ENCODE assay signal across 12 mouse cellular contexts in the genomic region with DNA sequence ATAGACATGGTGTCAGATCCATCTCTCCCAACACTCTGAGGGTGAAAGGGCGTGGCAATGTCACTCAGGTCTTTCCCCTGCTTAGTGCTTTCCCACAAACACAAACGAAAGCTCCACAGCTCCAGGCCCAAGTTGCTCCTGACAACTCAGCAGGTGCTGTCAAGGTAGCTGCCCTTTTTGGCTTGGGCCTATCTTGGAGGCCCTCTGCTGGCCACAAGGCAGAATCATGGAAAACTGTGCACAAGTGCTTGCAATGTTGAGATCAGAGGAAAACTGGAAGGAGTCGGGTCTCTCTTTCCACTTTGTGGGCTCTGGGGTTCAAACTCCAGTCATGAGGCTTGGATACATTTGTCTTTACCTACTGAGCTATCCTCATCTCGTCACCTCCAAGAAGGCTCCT. TPM values are rescaled to one million over a fixed set of nuclear protein-coding genes. Genes with fewer than 3 reads are reported as not detected.
DNase-seq lines count a peak whose midpoint lies in the region; ATAC-seq and TF ChIP-seq lines count a peak whose summit lies in the region.
"Had no signal": no experiment of that assay in that cellular context is flagged by ENCODE, and none has a peak within 500 bp of the region (broad histone marks: within the 10 kb centered on the region; RNA-seq: fewer than 3 reads in every experiment).

No protein-coding gene starts in this region.

- DNase-seq in heart, adult 11 months = peak; percentile 50
- no peak for DNase-seq in lung, postnatal 0 days (ENCODE audit: low spot score)
- DNase-seq in lung, postnatal 14 days = no peak
- no peak for DNase-seq in MEL (ENCODE audit: low read depth, low spot score)
- no peak for DNase-seq in adrenal gland, postnatal 14 days
- no peak for DNase-seq in T-cell, adult 2 months (ENCODE audit: low spot score)
- DNase-seq: cerebellum, adult 11-12 months had no signal

- TF ChIP-seq EP300 in lung, postnatal 0 days (IDR thresholded peaks at IDR 0.05) = no peak
- TF ChIP-seq EP300 in MEL (IDR thresholded peaks at IDR 0.05; ENCODE audit: low read depth in 1 of 2, low read length in 2 of 2) = no peak

- 70% methylated on average over 4 of the region's 4 CpGs for WGBS in heart, embryonic 11.5 days (ENCODE audit: insufficient replicate concordance)
- 64% methylated on average over 4 of the region's 4 CpGs for WGBS in lung, postnatal 0 days

- TF ChIP-seq POLR2A in MEL (IDR thresholded peaks at IDR 0.05; ENCODE audit: control insufficient read depth in 1 of 2, insufficient read depth in 1 of 2, low read depth in 1 of 2, low read length in 2 of 2, poor library complexity in 1 of 2) = no peak

- no peaks in the 10 kb centered on the region for H3K79me2 ChIP-seq in MEL (ENCODE audit: control insufficient read depth, insufficient read depth, low read length, poor library complexity)

- H3K27ac ChIP-seq in heart, embryonic 11.5 days (ENCODE audit: low read depth, low read length) = no peak overlapping the region
- H3K27ac ChIP-seq in lung, postnatal 0 days (ENCODE audit: low read length) = no peak overlapping the region
- no peak overlapping the region for H3K27ac ChIP-seq in MEL (ENCODE audit: control insufficient read depth, low read depth, low read length)
- H3K27ac ChIP-seq: heart, embryonic 13.5 days; lung, embryonic 15.5 days had no signal

- H3K36me3 ChIP-seq in heart, embryonic 11.5 days (ENCODE audit: control insufficient read depth, insufficient read depth, low read length) = peaks cover 16% of the 10 kb centered on the region
- peaks cover 4% of the 10 kb centered on the region for H3K36me3 ChIP-seq in lung, postnatal 0 days (ENCODE audit: insufficient read depth, low read length)
- H3K36me3 ChIP-seq in MEL (ENCODE audit: control insufficient read depth in 1 of 2, insufficient read depth in 2 of 2, low read length in 2 of 2) = peaks cover 0 to under 1% of the 10 kb centered on the region in 2 experiments; a peak in 1 of 4 replicates

- H3K9me3 ChIP-seq in heart, embryonic 11.5 days (replicated peaks; ENCODE audit: control insufficient read depth, low read length) = no peaks in the 10 kb centered on the region
- no peaks in the 10 kb centered on the region for H3K9me3 ChIP-seq in lung, postnatal 0 days (ENCODE audit: low read length)
- no peaks in the 10 kb centered on the region for H3K9me3 ChIP-seq in MEL (replicated peaks; ENCODE audit: insufficient read depth, low read length)
- H3K9me3 ChIP-seq: heart, embryonic 13.5 days; lung, embryonic 15.5 days had no signal

- H3K4me2 ChIP-seq in heart, embryonic 11.5 days = no peak overlapping the region
- H3K4me2 ChIP-seq in lung, postnatal 0 days (replicated peaks; ENCODE audit: low read depth, low read length) = no peak overlapping the region
- H3K4me2 ChIP-seq: heart, embryonic 13.5 days; lung, embryonic 15.5 days had no signal

- no peaks in the 10 kb centered on the region for H3K4me1 ChIP-seq in heart, embryonic 11.5 days (ENCODE audit: control insufficient read depth, insufficient read depth, low read length)
- no peaks in the 10 kb centered on the region for H3K4me1 ChIP-seq in lung, postnatal 0 days (ENCODE audit: insufficient read depth, low read depth, low read length)
- H3K4me1 ChIP-seq in MEL (ENCODE audit: control insufficient read depth in 1 of 2, insufficient read depth in 2 of 2, low read length in 2 of 2) = no peaks in the 10 kb centered on the region
- H3K4me1 ChIP-seq: heart, embryonic 13.5 days; lung, embryonic 15.5 days had no signal

- no peak overlapping the region for H3K9ac ChIP-seq in heart, embryonic 11.5 days (ENCODE audit: low read depth, low read length)
- no peak overlapping the region for H3K9ac ChIP-seq in lung, postnatal 0 days (replicated peaks; ENCODE audit: low read depth)
- H3K9ac ChIP-seq in MEL (ENCODE audit: control insufficient read depth, low read depth, low read length, poor library complexity, severe bottlenecking) = no peak overlapping the region
- H3K9ac ChIP-seq: heart, embryonic 13.5 days; lung, embryonic 15.5 days had no signal

- H3K27me3 ChIP-seq in heart, embryonic 11.5 days (ENCODE audit: control insufficient read depth, insufficient read depth, low read length) = no peaks in the 10 kb centered on the region
- no peaks in the 10 kb centered on the region for H3K27me3 ChIP-seq in lung, postnatal 0 days (replicated peaks; ENCODE audit: insufficient read depth, low read length)
- H3K27me3 ChIP-seq in MEL (ENCODE audit: control insufficient read depth in 1 of 2, insufficient read depth in 2 of 2, low read length in 2 of 2) = peaks cover 0 to 3% of the 10 kb centered on the region in 2 experiments; a peak in 2 of 4 replicates
- H3K27me3 ChIP-seq: heart, embryonic 13.5 days; lung, embryonic 15.5 days had no signal

- no peak for ATAC-seq in heart, embryonic 11.5 days (replicated peaks; ENCODE audit: insufficient number of reproducible peaks, low FRiP score, low TSS enrichment)
- ATAC-seq in lung, postnatal 0 days = no peak
- peak; percentile 39; the same call in 1 of the 2 replicates for ATAC-seq in granulocyte monocyte progenitor cell, adult 5-6 weeks (replicated peaks; ENCODE audit: poor library complexity, severe bottlenecking)
- ATAC-seq: intestine, embryonic 16.5 days had no signal

- peak; percentile 43 for TF ChIP-seq CTCF in lung, postnatal 0 days (IDR thresholded peaks at IDR 0.05)
- peak; percentile 36 to 57 (median 38) for TF ChIP-seq CTCF in MEL (IDR thresholded peaks at IDR 0.05 in 2 of 3, conservative IDR thresholded peaks at IDR 0.05 in 1 of 3; ENCODE audit: control insufficient read depth in 1 of 3, insufficient read depth in 1 of 3, low read depth in 2 of 3, low read length in 3 of 3, poor library complexity in 1 of 3, severe bottlenecking in 1 of 3)

- peak; percentile 41 for TF ChIP-seq RAD21 in MEL (IDR thresholded peaks at IDR 0.05; ENCODE audit: low read depth, low read length)

- no peak overlapping the region for H3K4me3 ChIP-seq in heart, embryonic 11.5 days (ENCODE audit: low read depth, low read length)
- H3K4me3 ChIP-seq in lung, postnatal 0 days (ENCODE audit: low read depth, low read length) = no peak overlapping the region
- H3K4me3 ChIP-seq in MEL (ENCODE audit: control insufficient read depth in 1 of 2, insufficient read depth in 1 of 2, low read depth in 2 of 2, low read length in 2 of 2) = no peak overlapping the region
- H3K4me3 ChIP-seq: heart, embryonic 13.5 days; lung, embryonic 15.5 days had no signal

TF ChIP-seq in MEL, 35 proteins besides CTCF, POLR2A, EP300 and RAD21:
- TF ChIP-seq MXI1 (IDR thresholded peaks at IDR 0.05; ENCODE audit: low read depth, low read length) (no peak), SMC3 (IDR thresholded peaks at IDR 0.05; ENCODE audit: low read depth, low read length) (peak; percentile 57), BHLHE40 (IDR thresholded peaks at IDR 0.05; ENCODE audit: borderline replicate concordance, low read depth, low read length) (no peak), MYB (IDR thresholded peaks at IDR 0.05; ENCODE audit: low read depth, low read length) (no peak)

RNA-seq across cellular contexts. Expression of a gene that starts 18.3 kb away (rescaled TPM):
- 41.3 and 48.4 TPM in 2 replicates for polyA plus RNA-seq in heart, embryonic 11.5 days (2014; fragmentation: Nextera tagmentation; extraction: Ambion mirVana)
- 30.4 and 31.7 TPM in 2 replicates for polyA plus RNA-seq in lung, postnatal 0 days (2015; fragmentation: Nextera tagmentation; extraction: Ambion mirVana)
- total RNA-seq in MEL (2012; rRNA removed) = 119 and 125 TPM in 2 replicates
- 100 to 1,000 TPM in 1 of 2 experiments, not detected in 1; 185 TPM for polyA plus RNA-seq in MEL (2012; ENCODE audit: insufficient read depth in 1 of 2, insufficient read length in 2 of 2, low read depth in 1 of 2, low replicate concordance in 2 of 2, missing spikeins in 1 of 2)
- 106 and 139 TPM in 2 replicates for total RNA-seq in granulocyte monocyte progenitor cell, adult 5-6 weeks (2014; fragmentation: Nextera tagmentation)
- 88.3 and 95.2 TPM in 2 replicates for total RNA-seq in granulocyte monocyte progenitor cell, adult 5-6 weeks (2017)
- total RNA-seq in adrenal gland, postnatal 14 days (2021) = 35.4 and 43.7 TPM in 2 replicates

RNA-seq across cellular contexts. Expression of a gene that starts 21.2 kb away (rescaled TPM):
- 0.11 and 0.26 TPM in 2 replicates for polyA plus RNA-seq in heart, embryonic 11.5 days (2014; fragmentation: Nextera tagmentation; extraction: Ambion mirVana)
- polyA plus RNA-seq in lung, postnatal 0 days (2015; fragmentation: Nextera tagmentation; extraction: Ambion mirVana) = not detected in 2 replicates
- total RNA-seq in MEL (2012; rRNA removed) = not detected in 2 replicates
- polyA plus RNA-seq in MEL (2012; ENCODE audit: insufficient read depth in 1 of 2, insufficient read length in 2 of 2, low read depth in 1 of 2, low replicate concordance in 2 of 2, missing spikeins in 1 of 2) = not detected
- not detected in 2 replicates for total RNA-seq in granulocyte monocyte progenitor cell, adult 5-6 weeks (2014; fragmentation: Nextera tagmentation)
- not detected in 2 replicates for total RNA-seq in granulocyte monocyte progenitor cell, adult 5-6 weeks (2017)
- not detected in 2 replicates for total RNA-seq in adrenal gland, postnatal 14 days (2021)
- polyA plus RNA-seq: lung, embryonic 15.5 days had no signal
